Mouse (Mus musculus) left cerebral cortex, adult 18-20 months (tissue): ENCODE measurements around the gene Prep. TPM values are rescaled to one million over a fixed set of nuclear protein-coding genes. Genes with fewer than 3 reads are reported as not detected.

Experiments
- DNase-seq, 2 experiments: peaks; one replicate each; pipeline ENCODE4 v3.0.0; 2021 to 2022; ENCODE audit warnings: low spot score in 2 of 2, mixed read lengths in 1 of 2
- total RNA-seq, 2 experiments: library from RNA; stranded (reverse); gene quantifications; 2 replicates each; pipeline ENCODE4 v1.2.3; 2021

The Prep gene
- total RNA-seq, 2 experiments from 2014 or later: 7.7 to 8.6 TPM

- no peak for DNase-seq
Observed at GRCm38 (mm10) chr10:45112927-45113326, 45.9 kb downstream of the Prep start.

- DNase-seq: no peak
Observed at GRCm38 (mm10) chr10:45114462-45114861, 47.5 kb downstream of the Prep start.

GRCm38 (mm10) chr10:45116832-45117231 is 49.8 kb downstream of the Prep start:
- DNase-seq: no peak

- DNase-seq: no peak
Observed at GRCm38 (mm10) chr10:45118389-45118788, 51.4 kb downstream of the Prep start.

- no peak for DNase-seq
Observed at GRCm38 (mm10) chr10:45121637-45122036, 54.6 kb downstream of the Prep start.

- DNase-seq: no peak
Observed at GRCm38 (mm10) chr10:45122476-45122875, 55.5 kb downstream of the Prep start.

- DNase-seq: no peak
Observed at GRCm38 (mm10) chr10:45123011-45123410, 56.0 kb downstream of the Prep start.

GRCm38 (mm10) chr10:45129105-45129504 is 62.1 kb downstream of the Prep start:
- no peak for DNase-seq

GRCm38 (mm10) chr10:45130004-45130403 is 63.0 kb downstream of the Prep start:
- DNase-seq: no peak

GRCm38 (mm10) chr10:45132371-45132770 is 65.4 kb downstream of the Prep start:
- peak in 1 of 2 experiments; percentile 31 for DNase-seq

GRCm38 (mm10) chr10:45136806-45137205 is 69.8 kb downstream of the Prep start:
- DNase-seq: peak; percentile 39 to 40

GRCm38 (mm10) chr10:45139910-45140309 is 72.9 kb downstream of the Prep start:
- no peak for DNase-seq

GRCm38 (mm10) chr10:45140474-45141212 is 73.6 kb downstream of the Prep start:
- DNase-seq: no peak

- DNase-seq: no peak
Observed at GRCm38 (mm10) chr10:45142359-45142758, 75.4 kb downstream of the Prep start.

GRCm38 (mm10) chr10:45144038-45144817 is 77.2 kb downstream of the Prep start:
- DNase-seq: no peak

- no peak for DNase-seq
Observed at GRCm38 (mm10) chr10:45146821-45147220, 79.8 kb downstream of the Prep start.

- DNase-seq: no peak
Observed at GRCm38 (mm10) chr10:45151137-45151536, 84.1 kb downstream of the Prep start.

GRCm38 (mm10) chr10:45151771-45152692 is 85.0 kb downstream of the Prep start:
- DNase-seq: no peak

GRCm38 (mm10) chr10:45154557-45155060 is 87.6 kb downstream of the Prep start:
- no peak for DNase-seq

- DNase-seq: no peak
Observed at GRCm38 (mm10) chr10:45165851-45166250, 98.8 kb downstream of the Prep start.

- no peak for DNase-seq
Observed at GRCm38 (mm10) chr10:45173927-45174326, 106.9 kb downstream of the Prep start.
